Mouse (Mus musculus) C2C12 (cell line): ENCODE data around the gene Dgkd. TPM values are rescaled to one million over a fixed set of nuclear protein-coding genes. Genes with fewer than 3 reads are reported as not detected.

Experiments used
- H3K27me3 ChIP-seq: one replicate; pipeline ENCODE4 v1.6.1; 2011; ENCODE audit not compliant: control insufficient read depth, insufficient read depth, insufficient read length
- H3K36me3 ChIP-seq: one replicate; pipeline ENCODE4 v1.6.1; 2011; ENCODE audit not compliant: control insufficient read depth, insufficient read depth
- H3K4me3 ChIP-seq: one replicate; pipeline ENCODE4 v1.5.1; 2011; ENCODE audit warnings: mild to moderate bottlenecking, control low read depth; ENCODE audit not compliant: poor library complexity, insufficient read depth, severe bottlenecking
- H3K79me2 ChIP-seq: one replicate; pipeline ENCODE4 v1.6.1; 2011; ENCODE audit not compliant: control insufficient read depth, insufficient read depth
- H3K79me3 ChIP-seq: one replicate; pipeline ENCODE4 v1.6.1; 2011; ENCODE audit warnings: low read depth, control low read depth
- H3ac ChIP-seq: one replicate; pipeline ENCODE3; 2011; ENCODE audit warnings: low read depth; ENCODE audit not compliant: control insufficient read depth, insufficient read length
- CEBPB ChIP-seq: IDR thresholded peaks from one replicate; pipeline ENCODE4 v1.6.1; 2011; ENCODE audit warnings: low read depth, mild to moderate bottlenecking, control low read depth, moderate library complexity
- CTCF ChIP-seq: IDR thresholded peaks from one replicate; pipeline ENCODE4 v1.5.1; 2011; ENCODE audit not compliant: control insufficient read depth, insufficient read depth, insufficient read length
- FOSL1 ChIP-seq: IDR thresholded peaks from one replicate; pipeline ENCODE4 v1.8.0; 2011; ENCODE audit warnings: mild to moderate bottlenecking, low read length; ENCODE audit not compliant: poor library complexity, insufficient read depth, severe bottlenecking
- MAX ChIP-seq: IDR thresholded peaks from one replicate; pipeline ENCODE4 v1.6.1; 2011; ENCODE audit warnings: mild to moderate bottlenecking, control low read depth
- MYOD1 ChIP-seq: IDR thresholded peaks from one replicate; pipeline ENCODE4 v1.6.1; 2011; ENCODE audit warnings: low read depth; ENCODE audit not compliant: control insufficient read depth, insufficient read length
- MYOG ChIP-seq: IDR thresholded peaks from one replicate; pipeline ENCODE4 v1.6.1; 2011; ENCODE audit not compliant: control insufficient read depth, insufficient read length; ENCODE audit errors: extremely low read depth
- USF1 ChIP-seq: IDR thresholded peaks from one replicate; pipeline ENCODE4 v1.6.1; 2011; ENCODE audit warnings: low read depth, mild to moderate bottlenecking, control low read depth, moderate library complexity
- polyA plus RNA-seq: library from polyadenylated mRNA; unstranded; fragments of >200 nt; fragmentation: generic; extraction: Trizol; gene quantifications from one replicate; pipeline ENCODE4 v1.2.1, GENCODE M21; 2012; ENCODE audit warnings: missing spikeins

Gene Dgkd
- polyA plus RNA-seq, 1 experiment = 20.4 TPM

- H3K79me2 ChIP-seq = peaks cover 43% of the 10 kb centered on the region
- no peaks in the 10 kb centered on the region for H3K27me3 ChIP-seq
- H3K36me3 ChIP-seq = no peaks in the 10 kb centered on the region
- peaks cover 8% of the 10 kb centered on the region for H3K79me3 ChIP-seq
- H3K4me3 ChIP-seq = no peak overlapping the region
- no peak overlapping the region for H3ac ChIP-seq
- TF ChIP-seq FOSL1 (no peak), USF1 (no peak), MYOG (no peak), MYOD1 (no peak), MAX (no peak), CEBPB (no peak), CTCF (no peak)
These were observed 53.4 kb downstream of the Dgkd start for GRCm38 (mm10) chr1:87906361-87906956.

DNA sequence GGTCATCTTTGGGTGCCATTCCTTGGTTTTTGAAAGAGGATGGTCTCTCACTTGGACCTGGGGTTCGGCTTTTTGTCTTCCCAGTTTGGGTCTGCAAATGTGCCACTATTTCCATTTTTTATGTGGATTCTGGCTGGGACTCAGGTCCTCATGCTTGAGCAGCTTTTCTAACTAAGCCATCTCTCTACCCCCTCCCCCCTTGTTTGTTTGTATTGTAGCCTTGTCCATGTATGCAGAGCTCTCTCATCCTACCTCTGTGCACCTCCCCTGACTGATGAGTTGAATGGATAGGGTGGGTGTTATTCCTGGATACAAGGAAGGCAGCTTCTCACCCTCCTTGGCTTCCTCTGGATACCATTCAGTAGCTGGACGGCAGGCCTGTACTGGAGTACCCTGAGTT, 54.9 kb downstream of the Dgkd start:
- no peak for TF ChIP-seq FOSL1
- no peak for TF ChIP-seq CTCF
- no peak for TF ChIP-seq MYOG
- TF ChIP-seq MYOD1 = no peak
- TF ChIP-seq USF1 = no peak
- TF ChIP-seq CEBPB = no peak
- no peak for TF ChIP-seq MAX
- H3K79me2 ChIP-seq = peaks cover 37% of the 10 kb centered on the region
- no peak overlapping the region for H3ac ChIP-seq
- no peaks in the 10 kb centered on the region for H3K27me3 ChIP-seq
- H3K4me3 ChIP-seq = no peak overlapping the region
- no peaks in the 10 kb centered on the region for H3K36me3 ChIP-seq
- H3K79me3 ChIP-seq = peaks cover 4% of the 10 kb centered on the region

DNA sequence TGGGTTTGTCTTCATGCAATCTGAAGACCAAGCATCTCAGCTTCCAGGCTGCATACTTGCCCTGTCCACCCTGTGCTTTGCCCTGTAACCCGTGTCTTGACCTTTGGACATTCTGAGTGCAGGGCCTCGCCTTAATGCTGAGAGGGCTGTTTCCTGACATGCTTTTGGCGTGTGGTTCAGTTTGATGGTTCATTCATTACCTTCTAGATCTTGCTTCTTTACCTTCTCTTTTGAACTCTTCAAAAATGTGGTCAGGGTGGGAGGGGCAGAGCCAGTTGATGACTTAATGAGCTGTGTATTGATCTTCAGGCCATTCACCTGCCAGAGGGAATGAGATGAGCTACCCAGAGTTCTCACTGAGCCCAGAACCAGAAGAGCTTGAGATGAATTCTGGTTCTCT, 55.6 kb downstream of the Dgkd start:
- H3K79me3 ChIP-seq = peaks cover 4% of the 10 kb centered on the region
- no peaks in the 10 kb centered on the region for H3K27me3 ChIP-seq
- H3K4me3 ChIP-seq = no peak overlapping the region
- H3ac ChIP-seq = no peak overlapping the region
- TF ChIP-seq MYOD1 (no peak), MAX (no peak), FOSL1 (no peak), CEBPB (no peak), USF1 (no peak), CTCF (no peak), MYOG (no peak)
- H3K36me3 ChIP-seq = no peaks in the 10 kb centered on the region
- peaks cover 33% of the 10 kb centered on the region for H3K79me2 ChIP-seq

GRCm38 (mm10) chr1:87909565-87909964, 56.5 kb downstream of the Dgkd start:
- no peak for TF ChIP-seq CTCF
- no peak for TF ChIP-seq CEBPB
- TF ChIP-seq MYOD1 = no peak
- no peak for TF ChIP-seq USF1
- no peak for TF ChIP-seq MAX
- TF ChIP-seq MYOG = no peak
- TF ChIP-seq FOSL1 = no peak
- H3K36me3 ChIP-seq = peaks cover 4% of the 10 kb centered on the region
- no peak overlapping the region for H3K4me3 ChIP-seq
- peaks cover 4% of the 10 kb centered on the region for H3K79me3 ChIP-seq
- no peaks in the 10 kb centered on the region for H3K27me3 ChIP-seq
- H3K79me2 ChIP-seq = peaks cover 33% of the 10 kb centered on the region
- H3ac ChIP-seq = no peak overlapping the region

DNA sequence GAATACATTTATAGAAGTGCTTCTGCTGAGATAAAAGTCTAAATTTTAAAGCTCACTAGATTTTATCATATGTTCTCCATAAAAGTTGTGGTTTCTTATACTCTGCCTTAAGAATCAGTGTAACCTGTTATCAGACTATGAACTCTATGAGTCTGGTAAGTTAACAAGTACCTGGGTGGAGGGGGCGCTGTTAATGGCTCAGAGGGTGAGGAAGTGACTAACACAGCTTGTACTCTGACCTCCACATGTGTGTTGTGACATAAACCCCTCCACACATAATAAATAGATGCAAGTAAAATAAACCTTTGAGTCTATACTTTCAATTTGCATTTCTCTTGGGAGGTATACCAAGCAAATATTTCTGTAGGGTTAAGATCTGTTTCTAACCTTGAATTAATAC, 57.3 kb downstream of the Dgkd start:
- H3K27me3 ChIP-seq = no peaks in the 10 kb centered on the region
- no peak overlapping the region for H3K4me3 ChIP-seq
- peaks cover 33% of the 10 kb centered on the region for H3K79me2 ChIP-seq
- H3K36me3 ChIP-seq = peaks cover 8% of the 10 kb centered on the region
- no peak overlapping the region for H3ac ChIP-seq
- TF ChIP-seq MAX (no peak), MYOG (no peak), CEBPB (no peak), FOSL1 (no peak), MYOD1 (no peak), USF1 (no peak), CTCF (no peak)
- peaks cover 4% of the 10 kb centered on the region for H3K79me3 ChIP-seq

DNA sequence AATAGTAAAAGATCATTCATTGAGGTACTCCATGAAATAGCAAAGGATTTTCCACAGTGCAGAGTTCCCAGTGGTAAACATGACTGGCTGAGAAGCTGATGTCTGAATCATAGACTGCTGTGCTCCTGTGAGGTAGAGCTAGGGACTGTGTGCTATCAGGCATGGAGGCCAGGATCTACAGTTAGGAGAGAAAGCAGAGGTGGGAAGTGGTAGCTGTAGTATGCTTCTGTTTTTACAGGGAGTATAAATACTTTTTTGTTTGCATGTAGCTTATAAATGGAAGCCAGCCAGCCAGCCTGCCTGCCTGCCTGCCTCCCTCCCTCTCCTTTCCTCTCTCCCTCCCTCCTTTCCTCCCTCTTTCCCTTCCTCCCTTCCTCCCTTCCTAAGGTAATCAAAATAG, 60.3 kb downstream of the Dgkd start:
- Histone ChIP-seq H3K79me2 (peaks cover 10% of the 10 kb centered on the region), H3K36me3 (peaks cover 19% of the 10 kb centered on the region), H3K27me3 (no peaks in the 10 kb centered on the region), H3K4me3 (no peak overlapping the region), H3ac (no peak overlapping the region), H3K79me3 (no peaks in the 10 kb centered on the region)
- no peak for TF ChIP-seq CTCF
- no peak for TF ChIP-seq CEBPB
- no peak for TF ChIP-seq FOSL1
- TF ChIP-seq MYOD1 = no peak
- no peak for TF ChIP-seq MAX
- TF ChIP-seq USF1 = no peak
- no peak for TF ChIP-seq MYOG
